Mouse (Mus musculus) spleen, adult 12 weeks (tissue): ENCODE data around the gene Fam234b.

ENCODE experiments used
- DNase-seq: peaks from one replicate; pipeline ENCODE4 v3.0.0; 2022; ENCODE audit warnings: low spot score

Fam234b gene

DNA sequence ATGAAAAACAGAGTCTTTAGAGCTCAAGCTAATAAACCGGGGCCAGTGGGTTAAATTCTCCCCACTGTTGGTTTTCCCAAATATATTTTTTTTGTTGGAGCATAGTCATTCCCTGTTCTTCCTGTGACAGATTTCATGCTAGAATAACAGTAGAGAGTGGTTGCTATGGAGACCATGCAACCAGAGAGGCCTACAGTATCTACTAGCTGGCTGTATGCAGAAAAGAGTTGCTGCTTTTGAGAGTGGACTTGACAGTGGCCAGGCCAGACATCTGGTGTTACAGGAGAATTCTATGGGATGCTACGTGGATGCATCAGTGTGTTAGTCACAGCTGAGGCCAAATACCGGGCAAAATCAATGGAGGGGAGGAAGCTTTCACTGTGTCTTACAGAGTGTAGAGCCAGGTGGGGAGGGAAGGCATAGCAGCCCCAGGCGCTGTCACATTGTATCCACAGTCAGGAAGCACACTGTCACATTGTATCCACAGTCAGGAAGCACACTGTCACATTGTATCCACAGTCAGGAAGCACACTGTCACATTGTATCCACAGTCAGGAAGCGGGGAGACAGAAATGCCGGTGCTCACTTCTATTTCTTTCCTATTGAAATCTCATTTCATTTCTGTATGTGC, 26.1 kb downstream of the Fam234b start:
- DNase-seq, result no peak

DNA sequence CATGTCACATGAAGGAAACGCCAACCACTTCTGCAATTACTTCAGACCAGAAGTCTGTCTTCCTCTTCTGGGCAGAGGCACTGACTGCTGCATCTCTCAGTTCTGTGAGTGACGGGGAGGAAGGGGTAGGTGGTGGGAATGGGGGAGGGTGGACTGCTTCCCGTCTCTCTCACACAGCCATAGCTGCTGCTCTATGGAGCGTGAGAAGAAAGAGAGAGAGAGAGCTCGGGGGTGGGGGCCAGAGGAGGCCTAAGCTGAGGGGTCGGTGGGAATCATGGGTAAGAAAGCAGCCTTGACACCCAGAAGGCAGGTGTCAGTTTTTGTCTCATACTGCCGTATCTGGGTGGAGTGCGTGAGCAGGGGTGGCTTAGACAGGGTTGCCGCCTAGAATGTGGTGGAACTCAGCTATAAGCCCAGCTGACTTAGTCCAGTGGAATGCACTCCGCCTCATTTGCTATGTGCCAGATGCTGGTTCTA, 30.7 kb downstream of the Fam234b start:
- DNase-seq, result no peak

DNA sequence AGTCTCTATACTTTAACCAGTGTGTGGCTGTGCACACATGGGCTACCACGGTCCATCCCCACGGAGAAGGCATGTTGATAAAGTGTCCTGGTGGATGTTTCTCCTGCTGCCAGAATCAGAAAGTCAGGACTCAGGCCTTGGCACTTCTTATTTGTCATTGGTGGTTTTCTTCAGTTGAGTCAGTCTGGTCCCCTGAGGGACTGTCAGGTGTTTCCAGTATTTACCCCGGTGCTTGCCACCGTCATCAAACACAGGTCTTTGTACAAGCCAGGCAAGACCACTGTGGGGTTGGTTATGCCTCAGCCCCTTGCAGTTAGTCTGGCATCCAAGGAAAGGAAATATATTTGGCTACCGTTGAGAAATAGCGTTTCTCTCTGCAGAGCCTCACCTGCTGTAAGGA, 32.8 kb downstream of the Fam234b start:
- DNase-seq, result no peak

DNA sequence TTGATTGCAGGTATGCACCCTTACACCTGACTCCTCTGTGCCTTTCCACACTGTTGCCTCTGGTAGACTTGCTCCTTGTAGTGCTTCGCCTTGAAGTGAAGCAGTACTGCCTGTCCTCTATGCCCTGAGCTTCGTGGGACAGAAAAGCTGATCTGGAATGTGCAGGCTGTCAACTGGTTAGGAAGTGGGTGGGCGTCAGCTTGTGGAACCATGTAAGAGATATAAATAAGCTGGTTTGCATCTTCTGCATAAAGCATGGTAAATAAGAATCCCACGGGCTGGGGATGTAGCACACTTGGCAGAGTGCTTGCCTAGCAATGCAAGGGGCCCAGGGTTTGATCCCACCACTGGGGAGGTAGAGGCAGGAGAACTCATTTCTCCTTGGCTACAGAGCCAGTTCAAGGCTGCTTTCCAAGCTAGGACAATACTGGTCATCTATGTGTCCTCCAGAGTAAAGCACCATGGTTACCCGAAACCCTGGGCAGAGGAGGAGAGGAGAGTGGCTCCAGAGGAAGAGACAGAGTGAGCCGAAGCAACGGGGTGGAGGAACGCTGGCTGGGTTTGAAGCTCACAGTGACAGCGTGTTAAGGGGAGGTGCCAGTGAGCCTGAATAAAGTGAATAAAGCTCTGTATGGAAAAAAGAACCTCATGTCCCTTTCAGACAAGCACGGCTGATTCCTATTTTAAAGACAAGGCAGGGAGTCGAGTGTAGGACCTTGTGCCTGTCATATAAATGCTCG, 34.8 kb downstream of the Fam234b start:
- no peak for DNase-seq

DNA sequence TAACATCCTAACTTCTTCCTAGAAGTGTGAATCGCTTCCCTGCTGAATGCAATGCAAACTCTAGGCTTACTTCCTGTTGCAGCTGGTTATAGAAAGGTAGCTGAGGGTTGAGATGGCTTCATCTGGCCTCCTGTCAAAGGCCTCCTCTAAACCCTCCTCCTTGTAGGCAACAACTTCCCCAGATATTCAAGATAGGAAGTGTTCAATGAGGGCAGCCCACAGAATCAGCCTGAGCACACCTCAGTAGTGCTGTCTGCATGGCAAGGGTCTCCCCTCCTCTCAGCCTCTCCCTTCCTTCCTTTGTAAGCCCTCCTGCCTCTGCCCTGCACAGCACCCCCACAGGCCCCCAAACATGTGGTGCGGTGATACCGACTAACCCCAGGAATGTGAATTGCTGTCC, 38.0 kb downstream of the Fam234b start:
- no peak for DNase-seq

DNA sequence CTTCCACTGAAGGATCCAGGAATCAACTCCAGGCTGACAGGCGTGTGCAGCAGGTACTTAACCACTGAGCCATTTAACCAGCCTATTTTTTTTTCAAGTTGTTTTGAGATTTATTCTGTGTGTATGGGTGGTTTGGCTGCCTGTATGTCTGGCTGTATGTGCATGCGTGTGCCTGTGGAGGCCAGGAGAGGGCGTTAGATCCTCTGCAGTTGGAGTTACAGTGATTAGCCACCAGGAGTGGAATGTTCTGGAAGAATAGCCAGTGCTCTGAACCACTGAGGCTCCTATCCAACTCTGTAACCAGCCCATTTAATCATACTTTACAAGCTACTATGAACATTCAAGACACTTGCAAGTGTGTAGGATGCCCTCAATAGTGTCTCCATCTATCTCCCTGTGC, 38.8 kb downstream of the Fam234b start:
- DNase-seq, result no peak

DNA sequence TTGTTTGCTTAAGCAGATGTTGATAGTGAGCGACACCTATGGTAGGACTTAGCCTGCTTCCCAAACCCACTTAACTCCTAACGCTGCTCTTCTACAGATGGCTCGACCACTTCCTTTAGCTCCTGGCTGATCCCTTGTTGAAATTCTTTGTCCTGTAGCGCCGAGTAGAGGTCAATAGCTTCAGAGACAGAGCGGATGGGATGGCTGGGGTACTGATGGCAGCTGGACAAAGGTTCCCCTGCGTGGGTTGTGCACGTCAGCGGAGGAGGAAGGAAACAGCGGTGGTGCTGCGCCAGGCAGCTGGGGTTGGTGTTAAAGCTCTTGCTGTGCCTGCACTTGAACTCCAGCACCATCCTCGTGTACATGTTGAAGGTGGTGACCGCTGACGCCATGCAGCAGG, 39.5 kb downstream of the Fam234b start:
- no peak for DNase-seq

DNA sequence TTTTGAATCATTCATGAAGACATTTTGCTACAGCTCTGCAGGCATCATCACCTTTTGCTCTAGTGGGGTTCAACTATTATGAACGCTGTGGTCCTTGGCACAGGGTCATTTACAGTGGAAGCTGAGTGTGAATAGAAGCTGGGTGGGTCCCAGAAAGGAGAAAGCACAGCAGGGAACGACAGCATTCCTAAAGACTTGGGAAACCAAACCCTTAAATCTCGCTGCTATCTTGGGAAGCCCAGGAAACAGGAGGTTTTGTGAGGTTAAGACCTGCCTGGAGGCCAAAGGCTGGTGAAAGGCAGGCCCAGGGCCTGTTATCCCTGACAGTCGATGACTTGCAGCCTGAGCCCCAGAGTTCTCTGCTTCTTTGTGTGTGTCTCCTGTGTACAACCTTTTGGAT, 40.4 kb downstream of the Fam234b start:
- no peak for DNase-seq

DNA sequence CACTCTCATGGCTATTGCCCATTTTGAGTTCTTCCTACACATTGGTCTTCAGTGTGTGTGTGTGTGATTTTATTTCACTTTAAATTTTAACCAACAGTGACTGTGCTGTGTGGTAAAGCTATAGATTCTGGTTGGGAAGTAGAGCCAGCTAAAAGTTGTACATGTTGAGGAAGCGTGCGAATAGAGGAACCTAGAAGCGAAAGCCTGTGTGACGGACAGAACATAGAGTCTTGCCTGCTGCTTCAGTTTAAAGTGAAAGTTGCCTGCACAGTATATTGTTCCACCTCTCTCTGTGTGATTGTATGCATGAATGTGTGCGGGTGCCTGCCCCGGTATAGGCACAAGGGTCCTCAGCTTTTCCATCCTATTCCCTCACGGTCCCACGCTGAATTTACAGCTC, 42.6 kb downstream of the Fam234b start:
- DNase-seq, result no peak

DNA sequence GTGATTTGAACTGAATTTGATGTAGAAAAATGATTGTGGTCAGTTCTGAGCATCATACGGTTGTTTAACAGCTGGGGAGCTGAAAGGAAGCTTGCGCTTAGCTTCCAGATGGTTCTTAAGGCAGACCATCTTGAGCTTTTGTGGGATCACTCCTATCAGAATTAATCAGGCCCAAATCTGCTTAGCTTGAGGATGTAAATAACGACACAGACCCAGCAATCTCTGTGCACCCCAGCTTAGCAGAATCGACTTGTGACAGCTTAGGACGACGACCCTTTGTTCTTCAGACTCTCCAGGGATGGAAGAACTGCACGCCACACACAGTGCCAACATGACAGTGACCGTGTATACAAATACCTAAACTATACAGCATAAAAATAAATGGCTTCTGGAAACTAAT, 47.8 kb downstream of the Fam234b start:
- DNase-seq, result no peak

DNA sequence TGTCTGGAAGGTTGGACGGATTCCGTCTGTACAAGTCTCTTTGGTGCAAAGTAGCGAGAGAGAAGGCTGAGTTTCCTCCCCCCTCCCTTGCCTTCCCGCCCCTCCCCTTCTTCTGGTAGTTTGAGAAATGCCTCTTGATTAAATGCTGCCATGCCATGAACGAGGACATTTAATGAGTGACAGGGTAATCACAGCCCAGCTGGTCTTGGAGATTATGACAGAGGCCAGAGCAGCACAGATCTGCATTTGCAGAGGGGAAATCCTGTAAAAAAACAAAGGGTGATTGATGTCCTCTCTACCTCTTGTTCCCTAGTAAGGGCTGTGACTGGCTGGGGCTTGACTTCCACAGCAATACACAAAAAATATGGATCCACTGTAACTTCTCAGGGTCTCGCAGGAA, 50.1 kb downstream of the Fam234b start:
- DNase-seq, result no peak

DNA sequence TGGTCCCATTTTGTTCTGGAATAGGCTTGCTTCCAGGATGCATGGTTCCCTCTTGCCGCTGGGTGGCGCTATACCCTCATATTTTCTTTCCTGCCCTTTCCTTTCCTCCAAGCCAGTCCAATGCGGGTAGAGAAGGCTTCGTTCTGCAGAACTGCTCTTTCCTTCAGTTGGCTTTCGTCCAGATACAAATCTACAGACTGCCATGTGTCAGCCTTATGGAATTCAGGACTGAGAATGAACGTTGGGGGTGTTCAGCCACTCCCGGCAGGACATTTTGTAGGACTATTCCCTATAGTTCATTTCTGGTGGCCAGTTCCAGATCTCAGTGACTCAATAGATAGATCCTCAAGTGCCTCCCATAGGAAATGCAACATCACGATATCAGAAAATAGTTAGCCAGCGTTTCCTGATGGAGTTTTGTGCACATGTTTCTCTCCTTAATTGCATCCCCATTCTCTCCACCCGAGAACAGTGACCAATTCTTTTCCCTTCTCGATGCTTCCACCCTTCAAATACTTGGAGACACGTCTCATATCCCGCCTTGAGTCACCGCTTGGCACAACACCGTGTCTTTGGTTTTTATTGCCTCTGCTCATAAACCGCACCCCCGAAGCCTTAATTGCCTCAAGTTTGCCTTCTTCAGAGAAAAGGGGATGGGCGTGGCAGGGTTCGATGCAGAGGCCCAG, 52.2 kb downstream of the Fam234b start:
- no peak for DNase-seq

DNA sequence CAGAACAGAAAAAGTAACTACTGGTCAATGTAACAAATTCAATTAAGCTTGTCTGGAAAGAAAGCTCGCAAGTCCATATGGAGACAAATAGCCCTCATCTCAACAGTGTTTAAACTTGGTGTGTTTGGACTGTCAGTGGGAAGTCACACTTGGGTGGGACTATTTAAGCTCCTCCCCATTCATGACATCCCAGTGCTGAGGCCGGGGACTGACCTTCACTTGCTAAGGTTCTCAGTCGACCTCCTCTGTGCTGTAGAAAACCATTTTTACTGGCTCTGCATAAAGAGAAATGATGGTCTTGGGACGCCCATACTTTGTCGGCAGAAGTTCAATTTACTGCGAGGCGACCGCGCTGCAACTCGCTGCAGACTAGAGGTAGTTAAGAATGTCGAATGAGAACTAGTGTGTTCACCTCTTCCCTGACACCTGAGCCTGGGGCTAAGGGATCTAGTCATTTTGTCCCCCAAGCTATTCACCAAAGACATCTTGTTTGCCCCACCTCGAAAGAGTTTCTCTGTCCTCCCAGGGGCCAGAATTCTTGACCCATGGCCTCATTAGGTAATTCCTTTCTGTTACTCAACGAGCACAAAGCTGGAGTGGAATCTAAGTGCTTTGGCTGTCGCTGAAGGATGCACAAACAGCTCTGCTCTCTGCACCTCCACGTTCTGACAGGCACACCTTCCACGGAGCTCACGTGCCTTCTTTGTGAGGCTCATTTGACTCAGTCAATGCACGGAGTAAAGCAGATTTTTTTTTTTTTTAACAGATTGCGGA, 53.3 kb downstream of the Fam234b start:
- no peak for DNase-seq

DNA sequence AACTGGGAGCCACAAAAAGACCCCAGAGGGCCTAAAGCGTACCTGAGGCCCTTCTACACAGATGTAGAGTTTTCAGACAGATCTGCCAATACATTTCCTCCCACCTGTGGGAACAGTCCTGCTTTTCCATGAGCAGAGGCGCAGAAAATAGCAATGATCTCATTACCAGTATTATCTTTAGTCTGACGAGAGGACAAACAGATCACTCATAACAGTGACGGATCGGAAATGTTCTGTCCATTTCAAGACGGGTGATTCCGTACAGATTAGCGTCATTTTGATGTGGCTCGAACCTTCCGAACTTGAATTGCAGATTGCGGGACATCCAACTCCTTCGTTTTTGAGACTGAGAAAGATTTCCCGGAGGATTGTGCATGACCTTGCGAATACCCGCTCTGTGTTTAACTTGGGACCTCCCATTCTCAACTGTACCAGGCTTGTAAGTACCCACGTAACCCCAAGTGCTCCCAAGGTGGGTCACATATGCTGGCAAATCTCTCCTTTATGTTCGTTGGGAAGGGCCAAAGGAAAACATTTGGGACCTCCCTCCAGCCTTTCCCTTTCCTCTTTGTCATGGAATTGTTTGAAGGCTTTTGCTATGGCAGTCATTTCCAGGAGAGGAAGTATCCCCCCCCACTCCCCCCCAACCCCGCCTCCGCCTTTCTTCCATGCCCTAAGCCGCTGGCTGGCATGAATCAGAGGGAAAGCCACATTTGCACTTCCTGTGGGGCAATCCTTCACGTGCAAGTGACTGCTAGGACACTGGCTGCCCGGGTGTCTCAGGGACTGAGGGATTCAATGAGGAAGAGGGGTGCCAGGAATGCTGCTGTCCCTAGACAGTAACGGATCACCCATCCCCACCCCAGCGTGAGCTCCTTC, 54.3 kb downstream of the Fam234b start:
- DNase-seq, result no peak

DNA sequence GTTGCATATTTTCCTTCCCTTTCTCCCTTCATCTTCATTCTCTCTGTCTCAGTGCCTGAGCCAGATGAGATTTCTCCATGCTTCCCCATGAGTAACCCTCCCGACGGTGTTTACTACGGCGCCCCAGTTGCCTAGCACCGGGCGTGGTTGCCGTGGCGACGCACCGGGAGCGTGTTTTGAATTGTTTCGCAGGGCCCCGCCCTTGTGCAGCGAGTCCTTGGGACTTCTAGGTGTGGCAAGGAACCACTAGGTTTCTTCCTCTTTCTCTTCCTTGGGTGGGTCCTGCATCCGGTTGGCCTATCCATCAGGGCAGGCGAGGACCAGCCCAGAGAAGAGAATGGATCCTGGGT, 54.9 kb downstream of the Fam234b start:
- DNase-seq, result no peak

DNA sequence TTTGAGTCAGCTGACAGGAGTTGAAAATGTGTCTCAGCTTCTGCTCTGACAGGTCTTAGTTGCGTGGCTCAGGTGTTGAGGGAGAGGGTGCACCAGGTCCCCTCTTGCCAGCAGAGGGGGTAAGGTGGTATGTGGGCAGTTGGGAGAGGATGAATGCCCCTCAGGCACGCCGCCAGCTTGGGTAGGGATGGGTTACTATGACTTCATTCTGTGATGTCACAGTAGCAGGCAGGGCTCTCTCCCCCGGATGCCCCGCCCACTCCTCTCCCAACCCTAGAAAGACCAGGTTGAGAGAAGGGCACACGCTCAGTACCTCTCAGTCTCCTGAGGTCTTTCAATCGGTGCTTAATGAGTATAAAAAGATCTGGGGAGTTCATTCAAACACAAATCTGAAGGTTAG, 56.4 kb downstream of the Fam234b start, which contains the start of gene Gsg1:
Gene Gsg1, minus strand, starts transcription at position 199 of the 400 bp plus-strand sequence.
- DNase-seq, result no peak

DNA sequence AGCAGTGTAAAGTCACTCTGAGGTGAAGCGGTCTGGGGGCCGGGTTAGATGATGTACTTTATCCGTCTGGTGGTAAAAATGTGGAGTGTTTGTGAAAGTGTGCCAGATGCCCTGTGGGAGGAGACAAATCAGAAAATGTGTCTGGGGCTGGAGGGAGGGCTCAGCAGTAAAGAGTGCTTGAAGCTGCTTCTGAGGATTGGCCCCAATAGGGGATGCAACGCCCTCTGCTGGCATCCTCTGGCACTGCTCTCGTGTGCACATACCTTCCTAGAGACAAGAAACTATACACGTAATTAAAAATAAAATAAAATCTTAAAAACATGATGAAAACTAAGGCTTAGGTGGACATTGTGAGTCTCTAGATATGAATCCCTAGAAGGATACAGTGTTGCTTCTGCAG, 62.7 kb downstream of the Fam234b start:
- no peak for DNase-seq

DNA sequence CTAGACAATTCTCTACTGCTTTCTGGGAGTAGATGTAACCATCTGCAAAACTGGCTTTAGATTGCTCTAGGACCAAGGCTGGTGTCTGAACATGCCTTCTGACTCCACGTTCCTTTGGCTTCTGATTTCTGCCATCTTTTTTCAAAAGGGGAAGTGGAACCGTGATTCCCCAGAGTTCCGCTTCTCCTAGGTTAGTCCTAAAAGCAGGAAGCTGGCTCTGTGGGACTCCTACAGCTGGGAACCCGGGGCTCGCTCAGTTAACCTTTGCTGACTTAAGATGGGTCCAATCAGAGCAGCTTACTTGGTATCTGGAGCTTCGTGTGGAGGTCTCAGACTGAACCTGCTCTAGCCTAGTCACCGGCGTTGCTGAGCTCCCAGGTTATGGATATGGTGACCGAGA, 63.3 kb downstream of the Fam234b start:
- DNase-seq, result no peak

DNA sequence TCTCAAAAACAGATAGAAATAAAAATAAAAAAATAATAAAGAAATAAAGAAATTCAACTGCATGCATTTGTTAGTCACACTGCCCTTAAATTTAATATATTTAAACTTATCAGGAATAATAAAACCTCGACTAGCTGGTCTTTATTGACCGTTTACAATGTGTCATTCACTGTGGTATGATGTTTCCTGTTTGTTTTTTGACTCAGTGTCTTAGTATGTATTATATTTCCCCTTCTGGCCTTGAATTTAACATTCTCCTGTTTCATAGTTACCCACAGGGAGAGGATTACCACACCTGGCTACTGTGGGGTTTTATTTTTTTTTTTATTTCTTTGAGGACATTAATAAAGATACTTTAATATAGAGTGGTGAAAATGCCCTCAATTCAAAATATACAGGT, 64.8 kb downstream of the Fam234b start:
- DNase-seq, result no peak

DNA sequence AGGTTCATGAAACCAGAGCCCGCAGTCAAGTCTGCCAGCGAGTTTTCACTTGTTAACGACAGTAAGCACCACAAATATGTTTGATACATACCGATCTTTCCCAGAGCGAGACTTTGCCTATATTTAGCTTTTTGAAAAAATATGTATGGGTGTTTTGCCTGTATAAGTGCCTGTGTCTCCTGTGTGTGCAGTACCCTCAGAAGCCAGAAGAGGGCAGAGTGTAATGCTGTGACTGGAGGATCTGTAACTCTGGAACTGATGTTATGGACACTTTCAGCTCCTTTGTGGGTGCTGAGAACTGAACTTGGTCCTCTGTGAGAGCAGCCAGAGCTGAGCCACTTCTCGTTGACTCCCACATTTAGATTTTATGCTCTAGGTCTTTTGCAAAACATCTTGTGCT, 66.4 kb downstream of the Fam234b start:
- DNase-seq, result no peak

DNA sequence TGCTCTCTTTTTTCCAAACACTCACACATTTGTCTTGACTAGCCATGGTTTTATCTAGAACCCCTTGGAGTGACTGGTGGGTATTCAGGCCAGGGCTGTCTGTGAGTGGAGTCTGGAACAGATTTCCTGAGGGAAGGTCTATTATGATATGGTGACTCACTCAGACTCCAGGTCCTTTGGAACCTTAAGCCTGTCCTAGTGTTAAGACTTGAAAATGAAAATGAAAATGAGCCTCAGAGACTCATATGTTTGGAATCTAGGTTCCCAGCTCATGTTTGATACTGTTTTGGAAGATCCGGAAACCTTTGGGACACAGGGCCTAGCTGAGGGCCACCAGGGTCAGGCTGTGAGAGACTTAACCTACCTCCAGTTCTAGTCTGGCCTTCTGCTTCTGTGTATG, 68.3 kb downstream of the Fam234b start:
- DNase-seq, result no peak

DNA sequence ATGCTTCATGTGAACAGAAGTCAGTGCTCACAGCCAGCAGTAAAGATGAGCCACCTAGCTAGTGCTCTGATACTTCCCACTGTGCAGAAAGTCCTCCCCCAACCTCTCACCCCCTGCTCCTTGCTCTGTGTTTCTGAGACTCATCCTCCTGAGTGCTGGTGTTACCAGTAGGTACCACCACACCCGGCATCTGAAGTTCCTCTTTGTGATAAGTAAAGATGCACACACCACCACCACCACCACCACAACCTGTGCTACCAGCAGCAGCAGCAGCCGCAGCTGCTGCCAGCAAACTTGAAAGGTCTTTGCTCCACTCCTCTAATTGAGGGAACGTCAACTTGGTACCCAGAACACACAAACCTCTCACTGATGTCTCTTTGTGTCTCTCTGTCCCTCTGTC, 69.4 kb downstream of the Fam234b start:
- no peak for DNase-seq
